Mouse (Mus musculus): ENCODE results near the gene Gdap1l1.

GRCm38 (mm10) chr2:163419346-163420045 lies 18.8 kb upstream of the Gdap1l1 start:
- TF ChIP-seq CTCF (IDR thresholded peaks at IDR 0.05) (peak; percentile 65), POLR2A (IDR thresholded peaks at IDR 0.05; ENCODE audit: insufficient read depth, low read depth, low read length) (peak; percentile 97), EP300 (IDR thresholded peaks at IDR 0.05; ENCODE audit: insufficient read depth, low read depth, low read length) (peak; percentile 58; the same call in 1 of the 2 replicates)

All from heart, adult 2 months (tissue).